Mouse (Mus musculus) stomach, postnatal 0 days (tissue): ENCODE data around the gene Uba52.

Experiments
- CTCF ChIP-seq: IDR thresholded peaks from 2 replicates; pipeline ENCODE4 v1.5.1; 2016; ENCODE audit warnings: antibody characterized with exemption, low read depth, mild to moderate bottlenecking, moderate library complexity
- EP300 ChIP-seq: optimal IDR thresholded peaks from 2 replicates; pipeline ENCODE3; 2016; ENCODE audit warnings: antibody characterized with exemption

DNA sequence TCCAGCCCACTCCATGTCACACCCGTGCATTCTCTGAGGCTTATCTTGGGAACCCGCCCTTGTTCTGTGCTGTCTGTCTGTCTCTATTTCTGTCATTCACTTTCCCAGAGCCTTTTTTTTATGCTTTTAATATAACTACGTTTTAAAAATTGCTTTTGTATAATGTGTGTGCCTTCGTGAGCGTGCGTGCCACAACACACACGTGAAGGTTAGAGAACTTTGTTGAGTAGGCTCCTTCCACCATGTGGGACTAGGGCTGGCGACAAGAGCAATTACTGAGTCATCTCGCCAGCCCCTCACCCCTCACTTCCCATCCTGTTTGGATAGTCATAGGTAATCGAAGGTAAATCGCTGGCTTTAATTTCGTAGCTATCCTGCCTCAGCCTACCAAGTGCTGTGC, 8.1 kb downstream of the Uba52 start:
- TF ChIP-seq CTCF (no peak), EP300 (no peak)
